Mouse (Mus musculus) cerebellum, adult 2 months (tissue): ENCODE measurements around the gene Gm13287.
"Not testable (repeated sequence)": the region's sequence is repeated elsewhere in the genome, so short reads cannot be mapped to it uniquely, and the experiment has no call there.

Experiments used
- CTCF ChIP-seq: fragments of 200-500 bp; IDR thresholded peaks from 2 replicates; pipeline ENCODE4 v1.5.1; 2011; ENCODE audit warnings: low read depth, mild to moderate bottlenecking, control low read depth, low read length, moderate library complexity, borderline replicate concordance; ENCODE audit not compliant: insufficient read depth
- POLR2A ChIP-seq: fragments of 200-500 bp; IDR thresholded peaks from 2 replicates; pipeline ENCODE4 v1.6.1; 2011; ENCODE audit warnings: low read length, control low read depth, borderline replicate concordance; ENCODE audit not compliant: insufficient read depth

DNA sequence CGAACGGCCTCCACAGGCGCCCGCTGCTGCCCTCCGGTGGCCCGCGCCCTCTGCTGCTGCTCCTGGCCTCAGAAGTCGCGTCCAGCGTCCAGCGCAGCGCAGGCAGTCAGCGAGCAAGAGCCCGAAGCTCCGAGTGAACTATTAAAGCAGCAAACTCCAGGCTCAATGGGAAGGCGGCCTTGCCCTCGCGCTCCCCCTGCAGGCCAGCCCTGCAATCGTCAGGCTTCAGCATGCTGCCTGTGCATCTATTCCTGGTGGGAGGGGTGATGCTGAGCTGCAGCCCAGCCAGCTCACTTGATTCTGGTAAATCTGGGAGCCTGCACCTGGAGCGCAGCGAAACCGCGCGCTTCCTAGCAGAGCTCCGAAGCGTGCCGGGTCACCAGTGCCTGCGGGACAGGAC is 14.7 kb upstream of the Gm13287 start, which contains the start of gene Gm13277:
- TF ChIP-seq POLR2A, result not testable (repeated sequence)
- TF ChIP-seq CTCF, result peak; percentile 45
